Mouse (Mus musculus): Measurements from ENCODE around the gene Apom.

Gene Apom

DNA sequence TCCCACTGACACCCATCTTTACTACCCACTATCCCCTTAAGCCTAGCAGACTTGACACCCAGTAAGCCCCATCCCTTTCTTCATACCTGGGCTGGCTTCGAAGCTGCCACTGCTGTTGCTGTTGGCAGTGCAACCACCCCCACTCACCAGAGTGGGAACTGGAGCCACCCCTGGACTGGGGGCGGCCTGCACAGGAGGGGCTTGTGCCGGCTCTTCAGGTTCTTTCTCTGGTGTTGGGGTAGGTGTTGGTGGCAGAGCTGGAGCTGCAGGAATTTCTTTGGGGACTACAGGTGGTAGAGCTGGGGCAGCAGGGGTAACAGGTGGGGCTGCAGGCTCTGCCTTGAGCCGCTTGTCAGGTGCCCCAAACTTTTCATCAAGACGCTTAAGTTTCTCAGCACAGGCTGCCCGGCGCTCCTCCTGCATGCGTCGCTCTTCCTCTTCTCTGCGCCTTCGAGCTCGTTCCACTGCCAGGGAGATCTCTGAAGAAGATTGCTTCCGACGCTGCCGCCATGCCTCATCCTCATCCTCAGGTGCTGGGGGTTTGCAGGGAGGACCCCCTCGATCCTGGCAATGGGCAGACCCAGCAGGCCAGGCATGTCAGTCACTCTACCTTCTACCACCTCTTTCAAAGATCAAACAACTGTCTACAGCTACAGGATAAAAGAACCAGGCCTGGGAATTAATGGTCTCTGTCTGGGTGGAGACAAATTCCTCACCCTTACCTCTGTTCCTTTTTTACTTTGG is 27.2 kb upstream of the Apom start:
- in situ Hi-C loops (cut with MboI, MseI), result no loop called here

DNA sequence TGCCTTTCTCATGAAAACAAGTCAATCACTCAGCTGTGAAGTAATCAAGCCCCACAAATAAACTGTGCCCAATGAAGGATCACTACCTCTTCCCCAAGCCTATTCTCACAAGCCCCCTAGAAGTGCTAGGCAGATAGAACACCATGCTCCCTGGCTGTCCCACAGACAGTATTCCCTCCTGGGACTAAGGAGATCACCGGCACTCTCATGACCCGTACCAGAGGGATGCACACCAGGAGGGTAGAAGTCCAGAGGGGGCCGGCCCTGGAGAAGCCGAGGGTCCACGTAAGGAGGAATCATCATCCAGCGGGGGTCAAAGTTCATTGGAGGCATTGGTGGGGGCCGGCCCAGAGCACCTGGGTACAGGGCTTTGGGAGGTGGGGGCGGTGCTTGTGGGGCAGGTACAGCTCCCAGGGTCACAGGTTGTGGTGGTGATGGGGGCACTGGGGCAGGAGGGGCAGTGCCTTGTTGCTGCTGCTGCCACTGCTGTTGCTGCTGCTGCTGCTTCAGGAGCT is 25.9 kb upstream of the Apom start:
- in situ Hi-C loops (cut with MboI, MseI), result no loop called here

DNA sequence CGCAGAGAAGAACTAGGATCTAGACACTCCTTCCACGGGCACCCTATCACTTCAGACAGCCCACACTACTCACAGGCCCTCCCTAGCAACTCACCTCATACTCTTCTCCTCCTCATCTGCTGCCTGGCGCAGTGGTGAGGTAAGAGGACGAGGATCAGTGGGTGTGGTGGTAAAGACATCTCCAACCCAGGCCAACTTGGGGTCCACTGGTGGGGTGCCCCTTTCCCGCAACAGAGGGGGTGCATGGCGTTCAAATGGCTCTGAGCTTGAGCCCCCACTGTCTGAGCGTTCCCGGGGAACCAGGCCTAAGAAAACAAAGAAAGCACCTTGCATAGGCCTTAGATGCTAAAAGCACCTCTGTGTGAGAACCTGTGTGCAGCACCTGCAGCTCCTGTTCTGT is 25.4 kb upstream of the Apom start:
- in situ Hi-C loops (cut with MboI, MseI), result no loop called here

DNA sequence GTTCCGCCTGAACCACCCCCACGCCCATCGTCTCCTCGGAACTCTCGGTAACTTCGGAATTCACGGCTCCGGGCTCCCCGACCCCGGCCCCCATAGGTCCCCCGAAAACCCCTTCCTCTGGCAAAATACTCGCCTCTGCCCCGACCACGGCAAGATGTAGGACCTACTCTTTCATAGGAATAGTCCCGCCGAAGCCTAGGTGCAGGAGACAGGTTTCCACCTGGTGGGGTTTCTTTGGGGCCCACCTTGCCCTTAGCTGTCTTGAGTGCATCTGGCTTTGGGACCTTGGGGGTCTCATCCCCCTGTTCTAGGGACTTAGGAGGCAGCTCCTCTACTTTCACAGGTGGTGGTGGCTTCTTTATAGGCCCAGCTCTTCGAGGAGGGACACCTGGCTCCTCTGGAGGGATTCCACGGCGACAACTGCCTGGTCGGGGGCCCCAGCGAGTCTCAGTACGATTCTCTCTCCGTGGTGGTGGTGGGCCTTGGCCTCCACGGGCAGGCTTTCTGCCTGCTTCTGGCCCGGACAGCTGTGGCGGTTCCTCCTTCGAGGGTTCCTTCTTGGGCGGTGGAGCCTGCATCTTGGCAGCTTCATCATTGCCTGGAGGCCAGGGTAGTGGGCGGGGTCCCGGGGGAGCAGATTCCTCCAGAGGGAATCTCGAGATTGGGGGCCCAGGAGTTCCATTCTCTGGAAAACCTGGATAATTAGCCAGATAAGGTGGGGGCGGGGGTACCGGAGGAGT is 24.8 kb upstream of the Apom start:
- in situ Hi-C loops (cut with MboI, MseI), result no loop called here

DNA sequence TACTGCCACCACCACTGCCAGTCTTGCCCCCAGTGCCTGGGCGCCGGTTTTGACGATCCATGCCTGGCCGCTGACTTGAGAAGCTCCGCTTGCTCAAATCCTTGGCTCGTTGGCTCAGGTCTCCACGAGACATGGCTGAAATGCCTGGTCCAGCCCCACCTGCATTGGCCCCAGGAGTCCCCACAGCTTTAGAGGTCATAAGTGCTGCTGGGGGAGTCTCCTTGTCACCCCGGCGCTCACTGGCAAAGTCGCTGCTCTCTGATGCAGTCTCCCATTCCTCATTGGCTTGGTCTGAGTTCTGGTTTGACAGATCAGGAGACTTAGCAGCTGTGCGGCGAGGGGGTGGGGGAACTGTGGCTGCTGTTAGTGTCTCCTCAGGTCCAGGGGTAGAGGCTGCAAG is 23.6 kb upstream of the Apom start:
- in situ Hi-C loops (cut with MboI, MseI), result no loop called here

DNA sequence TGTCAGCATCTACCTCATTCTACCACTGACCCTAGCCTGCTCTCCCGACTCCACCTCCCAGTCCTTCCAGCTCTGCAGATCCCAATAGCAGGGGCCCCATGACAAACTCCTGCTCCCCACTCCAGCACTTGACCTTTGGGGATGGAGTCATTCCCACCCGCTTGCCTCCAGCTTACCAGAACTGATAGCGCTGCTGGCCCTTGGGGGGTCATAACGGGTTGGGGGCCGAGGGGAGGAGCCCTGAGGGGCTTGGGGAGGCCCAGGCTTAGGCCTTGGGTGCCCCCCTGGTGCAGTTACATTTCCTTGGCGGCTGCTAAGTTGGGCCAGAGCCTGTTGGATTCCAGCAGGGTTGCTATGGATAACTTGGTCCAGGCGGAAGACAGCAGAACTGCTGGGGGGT is 22.8 kb upstream of the Apom start:
- in situ Hi-C loops (cut with MboI, MseI), result no loop called here

DNA sequence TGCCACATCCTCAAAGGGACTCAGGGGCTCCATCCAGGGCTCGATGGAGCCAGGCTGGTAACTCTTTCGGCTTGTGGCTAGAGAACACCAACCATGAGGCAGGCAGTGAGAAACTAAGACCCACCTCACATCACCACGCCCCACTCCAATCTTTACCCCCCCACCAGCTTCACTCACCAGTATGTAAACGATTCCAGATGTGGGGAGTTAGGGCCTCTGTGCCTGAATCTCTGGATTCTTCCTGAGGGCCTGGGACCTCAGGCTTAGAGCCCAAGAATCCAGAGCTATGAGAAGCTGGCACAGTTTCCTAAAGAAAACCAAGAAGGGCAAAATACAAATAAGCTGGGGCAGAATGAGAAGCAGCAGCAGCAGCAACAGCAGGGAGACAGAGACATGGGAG is 22.1 kb upstream of the Apom start:
- in situ Hi-C loops (cut with MboI, MseI), result no loop called here

DNA sequence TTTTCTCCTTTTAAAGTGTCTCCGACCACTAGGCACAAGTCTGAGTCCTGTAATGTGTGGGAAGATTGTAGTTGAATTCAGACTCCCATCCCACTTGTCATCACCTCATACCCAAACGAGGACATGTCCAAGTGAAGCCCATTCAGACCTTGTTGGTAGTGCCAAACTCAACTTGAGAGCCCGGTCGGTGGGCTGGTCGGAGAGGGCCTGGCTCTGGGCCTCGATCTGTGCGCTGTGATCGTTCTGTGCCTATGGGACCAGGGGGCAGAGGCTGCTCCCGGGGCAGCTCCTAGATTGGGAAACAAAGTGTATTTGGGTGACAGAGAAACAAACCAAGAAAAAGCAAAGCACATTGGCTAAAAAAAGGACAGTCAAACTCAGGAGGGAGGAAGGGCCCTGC is 21.2 kb upstream of the Apom start:
- in situ Hi-C loops (cut with MboI, MseI), result no loop called here

DNA sequence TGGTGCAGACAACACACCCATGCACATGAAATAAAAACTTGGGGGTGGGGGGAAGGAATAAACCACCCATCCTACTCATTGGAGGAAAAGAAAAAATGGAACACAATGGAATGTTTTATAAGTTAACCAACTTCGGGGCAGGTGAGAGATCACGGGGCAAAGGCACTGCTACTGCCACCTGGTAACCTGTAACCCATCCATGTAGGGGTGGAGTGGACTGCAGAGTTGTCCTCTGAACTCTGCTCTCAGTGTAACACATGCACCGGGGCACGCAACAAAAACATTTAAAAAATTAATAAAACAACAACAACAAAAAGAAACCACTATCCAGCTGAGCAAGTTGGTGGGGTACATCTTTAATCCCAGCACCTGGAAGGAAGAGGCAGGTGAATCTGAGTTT is 20.3 kb upstream of the Apom start:
- in situ Hi-C loops (cut with MboI, MseI), result no loop called here

DNA sequence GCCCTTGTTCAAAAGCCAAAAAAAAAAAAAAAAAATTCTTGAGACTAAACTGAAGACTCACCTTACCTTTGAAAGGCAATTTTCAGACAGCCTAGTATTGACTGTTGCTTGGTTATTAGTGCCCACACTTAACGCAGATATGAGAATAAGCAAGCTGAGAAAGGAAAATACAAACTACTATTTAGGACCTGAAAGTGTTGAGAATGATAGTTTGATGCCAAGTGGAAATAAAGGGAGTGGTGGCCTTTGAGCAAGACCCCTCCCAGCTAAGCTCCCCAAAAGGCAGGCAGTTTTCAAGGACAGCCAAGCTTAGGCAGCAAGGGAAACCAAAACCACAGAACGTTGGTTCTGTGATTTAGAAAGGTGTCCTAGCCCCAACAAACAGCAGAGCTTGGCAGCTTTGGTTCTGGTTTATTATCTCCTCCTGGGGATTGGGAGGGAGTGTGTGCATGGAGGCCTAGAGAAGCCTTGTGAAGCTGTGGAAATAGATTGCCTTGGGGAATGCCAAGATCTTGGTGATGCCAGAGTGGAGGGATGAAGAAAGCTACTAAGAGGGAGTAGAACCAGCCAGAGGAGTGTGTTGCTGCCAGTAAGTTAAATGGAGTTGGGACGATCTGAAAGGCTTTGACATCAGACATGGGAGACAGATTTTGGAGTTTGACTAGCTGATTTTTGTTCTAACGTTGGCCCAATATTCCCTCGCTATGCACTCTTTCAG is 16.2 kb upstream of the Apom start:
- in situ Hi-C loops (cut with MboI, MseI), result no loop called here

DNA sequence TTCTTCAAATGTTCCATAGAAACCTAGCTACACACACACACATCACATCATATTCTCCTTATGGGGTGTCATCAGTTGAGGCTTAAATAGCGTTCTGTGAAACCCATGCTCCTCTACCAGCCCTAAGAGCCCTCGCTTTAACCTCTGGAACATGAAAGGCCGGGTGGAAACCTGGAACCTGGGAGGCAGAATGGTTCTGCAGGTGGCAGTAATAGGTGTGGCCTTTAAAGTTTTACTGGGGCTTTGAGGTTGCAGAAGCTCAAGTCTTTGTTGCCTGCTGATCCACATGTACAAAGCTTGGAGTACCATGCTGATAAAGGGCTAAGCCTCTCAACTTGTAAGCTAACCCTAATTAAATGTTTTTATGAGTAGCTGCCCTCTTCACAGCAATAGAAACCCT is 15.5 kb upstream of the Apom start:
- in situ Hi-C loops (cut with MboI, MseI), result no loop called here

DNA sequence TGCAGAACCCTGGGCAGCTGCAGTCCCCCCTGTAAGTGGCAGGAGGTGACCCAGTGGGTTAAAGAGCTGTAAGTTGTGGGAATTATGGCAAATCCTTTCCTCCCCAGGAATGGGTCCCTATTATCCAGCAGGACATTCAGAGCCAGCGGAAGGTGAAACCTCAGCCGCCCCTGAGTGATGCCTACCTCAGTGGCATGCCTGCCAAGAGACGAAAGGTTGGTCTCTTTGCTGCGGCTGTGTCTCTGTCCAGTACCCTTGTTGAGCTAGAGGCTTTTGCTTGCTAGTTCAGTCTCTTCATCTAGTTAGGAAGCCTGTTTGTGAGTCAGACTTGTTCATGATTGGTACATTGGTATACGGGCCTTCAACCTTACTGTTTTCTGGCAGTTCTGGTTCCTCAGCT is 14.3 kb upstream of the Apom start:
- in situ Hi-C loops (cut with MboI, MseI), result no loop called here

DNA sequence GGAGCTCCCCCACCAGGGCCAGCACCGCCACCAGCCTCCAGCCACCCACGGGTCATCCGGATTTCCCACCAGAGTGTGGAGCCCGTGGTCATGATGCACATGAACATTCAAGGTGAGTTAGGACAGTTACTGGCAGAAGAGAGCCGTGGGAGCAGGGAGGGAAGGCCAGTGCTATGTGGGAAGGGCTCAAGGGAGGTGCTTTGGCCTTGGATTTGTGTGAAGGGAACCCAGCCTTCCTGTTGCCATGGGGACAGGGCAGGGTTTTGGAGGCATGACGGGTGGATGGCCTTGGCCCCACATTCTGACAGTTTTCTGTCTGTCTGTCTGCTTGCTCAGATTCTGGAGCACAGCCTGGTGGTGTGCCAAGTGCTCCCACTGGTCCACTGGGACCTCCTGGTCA is 10.1 kb upstream of the Apom start:
- in situ Hi-C loops (cut with MboI, MseI), result no loop called here

DNA sequence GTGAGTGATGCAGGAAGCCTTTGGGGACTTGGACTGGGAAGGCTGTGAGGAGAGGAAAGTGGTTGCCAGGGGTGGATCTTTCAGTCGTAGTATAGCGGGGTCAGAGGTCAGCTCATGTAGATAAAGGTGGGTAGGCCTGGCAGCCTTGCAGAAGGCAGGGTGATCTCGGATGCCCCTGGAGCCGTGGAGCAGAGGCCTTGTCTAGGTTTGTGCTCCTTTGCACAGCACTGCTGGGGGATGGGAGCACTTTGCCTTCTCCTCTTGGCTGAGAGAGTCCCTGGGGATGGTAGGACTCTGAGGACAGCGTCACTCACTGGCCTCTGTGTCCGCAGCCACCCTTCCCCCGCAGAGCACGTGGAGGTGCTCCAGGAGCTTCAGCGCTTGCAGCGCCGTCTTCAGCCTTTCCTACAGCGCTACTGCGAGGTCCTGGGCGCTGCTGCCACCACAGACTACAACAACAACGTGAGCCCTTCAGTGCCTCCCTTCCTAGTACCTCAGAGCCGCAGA is 8.7 kb upstream of the Apom start:
- in situ Hi-C loops (cut with MboI, MseI), result no loop called here

DNA sequence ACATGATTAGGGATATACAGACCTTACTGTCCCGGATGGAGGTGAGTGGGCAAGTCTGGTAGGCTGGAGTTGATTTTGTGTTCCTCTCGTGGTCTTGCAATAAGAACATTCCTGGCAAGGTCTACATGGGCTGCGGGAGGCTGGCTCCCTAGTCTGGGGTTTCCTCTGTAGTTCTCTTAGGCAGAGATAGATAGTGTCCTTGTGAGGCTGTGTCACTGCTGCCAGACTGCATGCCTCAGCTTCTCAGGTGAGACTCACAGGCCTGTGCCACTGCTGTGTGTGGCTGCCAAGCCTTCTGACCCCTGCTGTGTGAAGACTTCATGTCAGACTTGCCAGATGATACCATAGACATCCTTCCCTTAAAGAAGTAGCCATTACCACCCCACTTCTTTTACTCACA is 7.4 kb upstream of the Apom start:
- in situ Hi-C loops (cut with MboI, MseI), result no loop called here

DNA sequence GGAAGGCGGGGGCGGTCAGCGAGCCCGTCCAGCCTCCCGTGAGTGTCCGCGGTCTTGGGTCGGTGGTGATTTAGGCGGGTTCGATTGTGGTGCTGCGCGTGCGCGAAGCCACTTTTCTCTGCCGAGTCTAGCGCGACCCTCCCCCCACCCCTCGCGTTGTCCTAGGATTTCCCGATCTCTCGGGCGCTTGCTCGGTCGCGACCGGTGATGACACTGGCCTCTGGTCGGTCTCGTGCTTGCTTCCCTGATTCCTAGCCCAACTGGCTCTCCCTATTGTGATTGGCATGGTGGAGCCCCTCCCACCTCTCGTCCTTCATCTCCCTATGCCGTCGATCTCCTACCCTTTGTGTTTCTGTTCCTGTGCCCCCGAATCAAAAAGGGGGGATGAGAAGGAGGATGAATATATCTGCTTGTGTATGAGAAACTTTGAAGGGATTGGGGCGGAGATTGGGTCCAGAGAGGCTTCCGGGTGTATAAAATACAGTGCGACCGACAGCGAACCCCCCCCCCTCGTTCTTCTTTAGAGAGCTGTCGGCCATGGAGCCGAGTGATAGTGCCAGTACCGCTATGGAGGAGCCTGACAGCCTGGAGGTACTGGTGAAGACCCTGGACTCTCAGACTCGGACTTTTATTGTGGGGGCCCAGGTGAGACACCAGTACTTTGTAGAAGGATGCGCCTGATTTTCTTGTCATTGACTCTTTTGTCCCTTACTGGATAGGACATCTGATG is 3.9 kb upstream of the Apom start:
- in situ Hi-C loops (cut with MboI, MseI), result no loop called here

DNA sequence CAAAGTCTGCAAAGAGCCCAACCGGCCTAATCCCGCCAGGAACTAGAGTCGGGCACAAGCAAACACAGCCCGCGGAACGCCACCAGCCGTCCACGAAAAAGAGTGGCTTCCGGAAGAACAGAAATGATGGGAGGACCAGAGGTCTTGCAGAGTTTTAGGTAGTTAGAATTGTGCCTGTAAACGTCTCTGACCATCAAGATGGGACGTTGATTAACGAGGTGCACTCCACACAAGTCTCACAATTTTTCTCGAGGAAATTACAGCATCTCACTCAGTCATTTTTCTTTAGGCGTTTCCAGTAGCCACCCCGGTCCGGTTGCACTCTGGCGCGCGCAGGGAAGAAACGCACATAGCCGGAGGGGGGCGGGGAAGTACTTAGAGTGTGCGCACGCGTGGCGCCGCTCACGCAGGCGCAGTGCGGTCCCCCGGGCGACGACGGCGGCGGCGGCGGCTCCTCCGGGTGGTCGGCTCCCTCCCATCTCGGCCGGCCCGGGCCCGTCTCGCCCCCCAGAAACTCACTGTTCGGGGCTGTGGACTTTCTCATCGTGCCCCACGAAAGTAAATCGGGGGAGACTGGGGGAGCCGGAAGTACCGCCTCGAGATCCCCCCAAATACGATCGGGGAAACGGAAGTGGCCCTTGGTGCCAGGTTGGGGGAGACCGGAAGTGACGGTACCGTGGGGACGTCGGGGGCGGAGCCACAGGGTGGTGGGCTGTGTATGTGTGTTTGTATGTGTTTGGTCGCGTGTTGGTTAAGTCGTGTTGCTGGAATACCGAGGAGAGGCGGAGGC is 3.1 kb upstream of the Apom start, which contains the start of gene Bag6:
Bag6 (plus strand) TSS at position 378 of the 790 bp plus-strand sequence.
- in situ Hi-C loops (cut with MboI, MseI), result no loop called here

DNA sequence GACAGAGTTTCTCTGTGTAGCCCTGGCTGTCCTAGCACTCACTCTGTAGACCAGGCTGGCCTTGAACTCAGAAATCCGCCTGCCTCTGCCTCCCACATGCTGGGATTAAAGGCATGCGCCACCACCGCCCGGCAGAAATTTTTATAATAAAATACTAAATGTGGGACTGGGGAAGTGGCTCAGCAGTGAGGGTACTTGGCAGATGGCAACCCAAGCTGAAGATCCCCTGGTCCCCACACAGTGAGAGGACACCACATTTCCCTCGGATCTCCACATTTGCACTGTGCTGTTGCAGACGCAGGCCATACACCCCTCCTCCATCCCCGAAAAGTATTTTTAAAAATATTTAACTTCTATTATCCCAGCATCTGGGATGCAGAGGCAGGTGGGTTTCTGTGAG is 1.7 kb upstream of the Apom start:
- in situ Hi-C loops (cut with MboI, MseI), result no loop called here

DNA sequence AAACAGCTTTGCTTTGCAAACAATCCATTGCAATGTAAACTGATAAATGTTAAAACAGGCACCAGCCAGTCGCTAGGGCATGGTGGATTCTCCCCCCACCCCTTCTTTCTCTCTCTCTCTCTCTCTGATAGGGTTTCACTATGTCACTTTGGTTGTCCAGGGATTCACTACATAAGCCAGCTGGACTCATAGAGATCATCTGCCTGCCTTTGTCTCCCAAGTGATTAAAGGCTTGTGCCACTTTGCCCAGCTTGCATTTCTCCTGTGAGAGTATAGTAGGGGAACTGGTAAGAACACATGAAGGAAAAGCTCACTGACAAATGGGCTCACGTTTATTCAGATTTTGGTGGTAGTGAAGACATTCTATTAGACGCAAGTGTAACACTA is 317 bp upstream of the Apom start:
- in situ Hi-C loops (cut with MboI, MseI), result no loop called here

DNA sequence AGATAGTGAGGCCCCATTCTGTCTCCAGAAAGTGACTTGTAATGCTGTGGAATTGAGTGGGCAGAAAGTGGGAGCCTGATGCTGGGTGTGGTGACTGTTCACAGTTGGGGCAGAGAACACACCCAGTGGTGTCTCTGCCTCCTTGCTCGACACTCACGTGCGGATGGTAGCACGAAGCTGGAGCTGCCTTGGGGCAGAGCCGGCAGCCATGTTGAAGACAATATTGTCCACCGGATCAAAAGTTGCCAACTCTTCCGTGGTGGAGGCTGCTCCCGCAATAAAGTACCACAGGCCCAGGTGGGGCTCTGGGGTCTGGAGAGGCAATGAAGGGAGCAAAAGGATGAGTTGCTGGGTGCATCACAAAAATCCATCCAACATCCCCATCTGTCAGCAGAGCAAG is 812 bp downstream of the Apom start:
- in situ Hi-C loops (cut with MboI, MseI), result no loop called here

DNA sequence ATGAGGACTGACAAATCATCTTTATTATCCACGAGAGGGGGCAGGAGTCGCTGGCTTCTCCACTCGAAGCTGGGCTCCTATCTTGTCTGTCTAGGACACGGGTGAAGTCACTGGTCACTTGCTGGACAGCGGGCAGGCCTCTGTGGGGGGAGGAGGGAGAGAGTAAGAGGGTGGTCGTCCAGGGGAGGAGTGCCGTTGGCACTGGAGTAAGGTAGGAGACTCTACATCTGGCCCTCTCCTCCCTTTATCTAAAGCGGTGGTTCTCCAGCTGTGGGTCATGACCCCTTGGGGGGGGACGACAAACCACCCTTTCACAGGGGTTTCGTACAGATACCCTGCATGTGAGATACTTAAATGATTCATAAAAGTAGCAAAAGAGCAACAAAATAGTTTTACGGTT is 2.9 kb downstream of the Apom start:
- in situ Hi-C loops (cut with MboI, MseI), result no loop called here

Data from T-helper 17 cell (primary cell).